Mouse (Mus musculus) embryonic facial prominence, embryonic 12.5 days (tissue): ENCODE measurements around the gene Cd9. TPM values are rescaled to one million over a fixed set of nuclear protein-coding genes. Genes with fewer than 3 reads are reported as not detected.
A peak's percentile ranks its signal among the peaks of the same experiment; 100 is the strongest.

Source experiments
- ATAC-seq: fragments of 200-750 bp; cut with Nextera tagmentation; 2 replicates; pipeline ENCODE4 v1.8.0; 2017; ENCODE audit not compliant: insufficient number of reproducible peaks, insufficient read depth, low FRiP score, low TSS enrichment
- H3K27ac ChIP-seq: fragments of 300-500 bp; sonication (generic); 2 replicates; pipeline ENCODE4 v1.5.1; 2016; ENCODE audit warnings: mild to moderate bottlenecking
- H3K27me3 ChIP-seq: fragments of 300-500 bp; sonication (generic); 2 replicates; pipeline ENCODE4 v1.6.1; 2016; ENCODE audit warnings: mild to moderate bottlenecking, moderate library complexity
- H3K36me3 ChIP-seq: fragments of 300-500 bp; sonication (generic); 2 replicates; pipeline ENCODE4 v1.6.1; 2016; ENCODE audit warnings: mild to moderate bottlenecking
- H3K4me1 ChIP-seq: fragments of 300-500 bp; sonication (generic); 2 replicates; pipeline ENCODE4 v1.6.1; 2016
- H3K4me2 ChIP-seq: fragments of 300-500 bp; sonication (generic); replicated peaks from 2 replicates; pipeline ENCODE4 v1.6.1; 2016; ENCODE audit warnings: mild to moderate bottlenecking, moderate library complexity
- H3K4me3 ChIP-seq: fragments of 300-500 bp; sonication (generic); 2 replicates; pipeline ENCODE4 v1.5.1; 2016; ENCODE audit warnings: mild to moderate bottlenecking
- H3K9ac ChIP-seq: fragments of 300-500 bp; sonication (generic); 2 replicates; pipeline ENCODE4 v1.6.1; 2016; ENCODE audit warnings: mild to moderate bottlenecking, moderate library complexity
- H3K9me3 ChIP-seq: fragments of 300-500 bp; sonication (generic); 2 replicates; pipeline ENCODE4 v1.6.1; 2016; ENCODE audit warnings: mild to moderate bottlenecking, moderate library complexity
- WGBS: fragments of 180-500 bp; shearing (Covaris S2); methylation state at CpG from one replicate; pipeline ENCODE4 v1.1.7; 2016; 5-methylcytosine and 5-hydroxymethylcytosine counted together
- polyA plus RNA-seq: library from polyadenylated mRNA; unstranded; fragments of >200 nt; fragmentation: Nextera tagmentation; extraction: Ambion mirVana; gene quantifications from 2 replicates; pipeline ENCODE4 v1.2.1, GENCODE M21; 2016

Gene Cd9
- polyA plus RNA-seq, 1 experiment from 2014 or later = 72.0 TPM

DNA sequence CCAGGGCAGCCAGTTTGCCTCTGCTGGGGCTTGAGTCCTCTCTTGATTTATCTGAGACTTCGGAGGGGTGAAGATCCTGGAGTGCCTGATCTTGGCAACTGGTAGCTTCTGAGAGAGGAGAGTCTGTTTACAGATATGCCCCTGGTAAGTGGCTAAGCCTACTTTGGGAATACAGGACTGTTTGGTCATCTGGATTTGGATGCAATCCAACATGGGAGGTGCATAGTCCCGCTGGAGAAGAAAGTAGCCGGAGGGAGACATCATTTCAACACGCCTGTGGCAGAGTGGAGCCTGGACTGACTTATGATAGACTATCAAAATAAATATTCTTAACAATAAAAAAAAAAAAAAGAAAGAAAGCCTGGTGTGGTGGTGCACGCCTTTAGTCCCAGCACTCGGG is 64.8 kb downstream of the Cd9 start:
- H3K9ac ChIP-seq = no peak overlapping the region
- ATAC-seq = no peak
- H3K27me3 ChIP-seq = no peaks in the 10 kb centered on the region
- H3K9me3 ChIP-seq = no peaks in the 10 kb centered on the region
- H3K4me1 ChIP-seq = peaks cover 16% of the 10 kb centered on the region
- H3K27ac ChIP-seq = no peak overlapping the region
- no peak overlapping the region for H3K4me2 ChIP-seq
- no peaks in the 10 kb centered on the region for H3K36me3 ChIP-seq
- 84% methylated on average over 6 of the region's 6 CpGs for WGBS
- H3K4me3 ChIP-seq = no peak overlapping the region

DNA sequence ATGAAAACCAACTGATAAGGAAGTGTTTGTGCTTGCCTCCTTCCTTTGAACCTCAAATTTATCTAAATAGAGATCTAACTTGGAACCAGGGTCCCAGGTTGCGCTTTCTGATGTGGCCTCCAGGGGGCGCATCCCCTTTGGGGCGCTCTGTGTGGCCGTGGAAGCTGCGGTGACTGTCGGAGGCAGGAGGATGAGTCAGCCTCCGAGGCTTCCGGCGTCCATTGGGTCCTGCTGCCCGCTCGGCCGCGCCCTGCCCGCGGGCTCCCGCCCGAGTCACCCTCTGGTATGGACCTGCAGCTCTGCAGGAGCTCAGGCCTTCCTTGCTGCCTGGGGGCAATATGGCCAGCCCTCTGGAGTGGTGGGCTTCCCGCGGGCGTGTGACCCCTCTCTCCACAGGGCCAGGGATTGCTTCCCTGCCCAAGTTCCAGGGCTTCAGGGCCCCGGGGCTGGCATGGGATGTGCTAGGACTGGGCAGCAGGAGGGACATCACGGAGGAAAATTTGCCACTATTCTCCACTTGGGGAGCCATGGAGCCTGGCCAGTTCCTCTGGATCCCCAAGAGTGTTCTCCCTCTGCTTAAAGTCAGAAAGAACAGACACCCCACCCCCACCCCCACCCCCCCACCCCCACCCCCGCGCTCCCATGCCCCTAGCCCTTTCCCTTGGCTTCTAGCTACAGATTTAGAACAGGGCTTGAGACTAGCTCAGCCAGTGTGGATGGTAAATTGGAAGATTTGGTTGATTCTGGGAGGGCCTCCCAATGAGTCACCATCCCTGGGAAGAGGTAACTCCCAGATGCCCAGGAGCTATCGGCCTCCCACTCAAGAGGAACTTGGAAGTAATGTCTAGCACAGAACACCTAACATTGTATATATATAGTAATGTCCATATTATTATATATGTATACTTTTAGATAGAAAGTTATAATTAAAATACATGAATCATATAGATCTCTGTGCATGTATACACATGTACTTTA is 67.9 kb downstream of the Cd9 start:
- Histone ChIP-seq H3K9ac (peak overlapping the region; percentile 59), H3K4me1 (peaks cover 24% of the 10 kb centered on the region), H3K27me3 (no peaks in the 10 kb centered on the region), H3K36me3 (no peaks in the 10 kb centered on the region), H3K27ac (no peak overlapping the region), H3K4me3 (peak overlapping the region; percentile 43), H3K4me2 (peak overlapping the region; percentile 85), H3K9me3 (no peaks in the 10 kb centered on the region)
- WGBS = 3% methylated on average over 25 of the region's 25 CpGs
- ATAC-seq = peak; percentile 73

DNA sequence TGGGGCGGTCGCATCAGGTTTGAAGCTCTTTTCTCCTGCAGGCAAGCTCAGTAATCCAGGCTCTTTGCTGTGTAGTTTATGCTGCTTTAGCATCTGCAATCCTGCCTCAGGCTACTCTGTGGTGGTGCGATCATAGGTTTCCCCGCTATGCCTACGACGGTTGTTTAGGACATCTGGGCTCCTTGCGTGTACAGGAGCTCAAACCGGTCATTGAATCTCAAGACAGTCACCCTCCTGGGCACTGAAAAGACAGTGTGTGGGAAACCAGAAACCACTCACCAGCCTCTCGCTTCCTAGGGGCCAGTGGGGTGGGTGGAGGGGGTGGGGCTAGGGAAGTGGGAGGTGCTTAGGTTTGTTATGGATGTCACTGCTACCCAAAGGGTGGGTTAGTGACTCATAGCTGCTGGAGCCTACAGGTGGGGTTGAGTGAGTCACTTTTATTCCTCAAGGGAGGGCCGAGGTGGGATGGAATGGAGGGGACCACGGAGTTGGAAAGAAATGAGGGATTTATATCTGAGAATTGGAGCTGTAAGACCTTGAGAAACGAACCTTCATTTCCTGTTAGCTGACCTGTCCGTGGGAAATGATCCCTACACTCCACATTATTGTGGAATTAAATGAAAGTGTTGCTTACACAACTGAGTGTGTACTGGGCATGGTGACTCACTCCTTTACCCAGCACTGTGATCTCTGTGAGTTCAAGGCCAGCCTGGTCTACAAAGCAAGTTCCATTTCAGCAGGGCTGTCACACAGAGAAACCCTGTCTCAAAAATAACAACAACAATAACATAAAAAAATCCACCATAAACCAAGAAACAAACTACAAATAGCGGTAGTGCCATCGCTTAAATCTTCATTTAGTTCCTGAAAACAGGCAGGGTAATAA is 69.1 kb downstream of the Cd9 start:
- peaks cover 20% of the 10 kb centered on the region for H3K4me1 ChIP-seq
- 41% methylated on average over 15 of the region's 15 CpGs for WGBS

DNA sequence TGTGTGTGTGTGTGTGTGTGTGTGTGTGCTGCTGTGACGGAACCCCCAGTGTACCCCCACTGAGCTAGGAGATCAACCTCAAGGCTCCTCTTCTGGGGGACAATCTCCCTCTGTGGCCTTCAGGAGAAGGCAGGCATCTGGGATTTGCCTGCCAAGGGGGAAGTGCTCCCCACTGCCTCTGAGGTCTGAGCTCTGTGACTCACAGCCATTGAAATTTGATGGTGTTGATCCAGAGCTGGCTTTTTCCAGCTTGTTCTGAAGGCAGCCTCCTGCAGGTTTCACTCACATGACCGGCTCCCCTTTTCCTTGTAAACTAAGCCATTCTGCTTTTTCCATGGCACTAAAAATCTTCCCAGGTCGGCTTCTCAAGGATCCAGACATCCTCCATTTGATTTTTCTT is 70.4 kb downstream of the Cd9 start:
- H3K4me1 ChIP-seq = peaks cover 17% of the 10 kb centered on the region

More for the DNA sequence above, 69.1 kb downstream of the Cd9 start:
- H3K4me2 ChIP-seq = no peak overlapping the region
- no peaks in the 10 kb centered on the region for H3K36me3 ChIP-seq
- H3K9me3 ChIP-seq = no peaks in the 10 kb centered on the region
- H3K4me3 ChIP-seq = no peak overlapping the region
- no peak overlapping the region for H3K9ac ChIP-seq
- H3K27me3 ChIP-seq = no peaks in the 10 kb centered on the region
- no peak overlapping the region for H3K27ac ChIP-seq
- ATAC-seq = no peak

DNA sequence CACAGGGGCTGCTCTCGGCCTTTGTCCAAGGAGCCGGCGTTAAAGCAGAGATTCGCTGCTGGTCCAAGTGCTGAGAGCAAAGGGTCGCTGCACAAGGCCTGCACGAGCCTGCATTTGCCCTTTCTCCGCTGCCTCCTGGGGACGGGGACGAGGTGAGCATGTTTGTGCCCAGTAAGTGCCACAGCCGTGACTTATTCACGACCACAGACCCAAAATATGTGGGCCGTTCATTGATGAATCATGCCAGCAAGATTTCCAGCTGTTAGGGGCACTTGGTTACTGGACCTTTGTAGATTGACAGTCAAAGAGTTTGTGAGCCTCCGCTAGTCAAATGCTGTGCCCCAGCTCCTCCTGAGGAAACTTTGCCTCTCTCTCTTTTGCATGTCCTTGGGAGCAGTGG is 71.1 kb downstream of the Cd9 start:
- Histone ChIP-seq H3K4me3 (no peak overlapping the region), H3K27me3 (no peaks in the 10 kb centered on the region), H3K27ac (no peak overlapping the region), H3K4me2 (no peak overlapping the region), H3K36me3 (no peaks in the 10 kb centered on the region), H3K9ac (no peak overlapping the region), H3K9me3 (no peaks in the 10 kb centered on the region), H3K4me1 (peaks cover 17% of the 10 kb centered on the region)
- no peak for ATAC-seq
- 45% methylated on average over 13 of the region's 13 CpGs for WGBS

More for the DNA sequence above, 70.4 kb downstream of the Cd9 start:
- Histone ChIP-seq H3K27ac (no peak overlapping the region; the same call in 1 of the 2 replicates), H3K27me3 (no peaks in the 10 kb centered on the region), H3K9me3 (no peaks in the 10 kb centered on the region), H3K4me3 (no peak overlapping the region), H3K9ac (no peak overlapping the region), H3K4me2 (no peak overlapping the region), H3K36me3 (no peaks in the 10 kb centered on the region)
- 73% methylated on average over 3 of the region's 3 CpGs for WGBS
- no peak for ATAC-seq

DNA sequence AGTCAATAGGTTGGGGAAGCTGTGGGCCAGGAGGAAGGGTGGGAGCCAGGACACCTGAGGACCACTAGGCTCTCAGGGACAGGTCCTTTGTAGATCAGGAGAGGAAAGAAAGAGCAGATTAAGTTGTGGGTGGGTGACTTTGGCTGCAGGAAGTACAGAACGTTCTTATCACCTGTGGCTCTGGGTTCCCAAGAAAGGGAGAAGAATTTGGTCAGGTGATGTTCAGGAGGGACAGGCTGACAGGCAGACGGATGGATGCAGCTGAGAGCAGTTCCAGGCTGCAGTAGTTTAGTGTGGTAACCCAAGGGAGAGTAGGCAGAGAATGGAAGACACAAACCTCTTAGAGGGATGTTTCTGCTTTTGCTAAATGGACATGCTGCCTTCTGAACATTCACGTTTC is 71.5 kb downstream of the Cd9 start:
- 52% methylated on average over 3 of the region's 3 CpGs for WGBS
- Histone ChIP-seq H3K4me3 (no peak overlapping the region), H3K9ac (no peak overlapping the region), H3K27me3 (0 out of 2 replicates have a peak, but pooled peaks cover under 1% of the 10 kb centered on the region), H3K4me2 (peak overlapping the region; percentile 38), H3K36me3 (no peaks in the 10 kb centered on the region), H3K9me3 (no peaks in the 10 kb centered on the region), H3K4me1 (peaks cover 17% of the 10 kb centered on the region), H3K27ac (no peak overlapping the region)
- no peak for ATAC-seq

DNA sequence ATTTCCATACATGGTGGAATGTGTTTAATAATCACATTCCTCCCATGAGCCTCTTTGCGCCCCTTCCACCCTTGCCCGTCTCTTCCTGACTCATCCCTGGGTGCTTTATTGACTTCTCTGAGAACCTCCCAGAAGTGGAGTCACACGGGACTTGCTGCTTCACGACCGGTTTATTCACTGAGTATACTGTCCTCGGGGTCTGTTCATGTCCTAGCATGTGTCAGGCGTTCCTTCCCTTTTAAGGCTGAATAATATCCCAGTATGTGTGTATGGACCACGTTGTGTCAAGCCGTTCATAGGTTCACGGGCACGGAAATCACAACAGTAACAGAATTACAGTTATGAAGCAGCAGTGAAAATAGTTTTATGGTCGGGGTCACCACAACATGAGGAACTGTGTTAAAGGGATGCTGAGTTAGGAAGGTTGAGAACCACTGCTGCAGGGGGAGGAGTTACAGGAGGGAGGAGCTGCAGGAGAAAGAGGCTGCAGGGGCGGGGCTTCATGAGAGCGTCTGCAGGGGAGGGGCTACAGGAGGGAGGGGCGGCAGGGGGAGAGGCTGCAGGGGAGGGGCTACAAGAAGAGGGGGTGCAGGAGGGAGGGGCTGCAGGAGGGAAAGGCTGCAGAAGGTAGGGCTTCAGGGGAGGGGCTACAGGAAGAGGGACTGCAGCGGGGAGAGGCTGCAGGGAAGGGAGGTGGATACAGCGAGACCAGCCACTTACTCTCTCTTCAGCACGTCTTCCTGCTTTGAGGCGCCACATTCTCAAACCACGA is 72.4 kb downstream of the Cd9 start:
- H3K27ac ChIP-seq = no peak overlapping the region
- ATAC-seq = peak; percentile 31; the same call in 1 of the 2 replicates
- H3K4me3 ChIP-seq = no peak overlapping the region
- H3K36me3 ChIP-seq = no peaks in the 10 kb centered on the region
- WGBS = 21% methylated on average over 20 of the region's 20 CpGs
- 0 out of 2 replicates have a peak, but pooled peaks cover 4% of the 10 kb centered on the region for H3K27me3 ChIP-seq
- peaks cover 17% of the 10 kb centered on the region for H3K4me1 ChIP-seq
- H3K9me3 ChIP-seq = no peaks in the 10 kb centered on the region
- H3K9ac ChIP-seq = no peak overlapping the region
- H3K4me2 ChIP-seq = peak overlapping the region; percentile 38

DNA sequence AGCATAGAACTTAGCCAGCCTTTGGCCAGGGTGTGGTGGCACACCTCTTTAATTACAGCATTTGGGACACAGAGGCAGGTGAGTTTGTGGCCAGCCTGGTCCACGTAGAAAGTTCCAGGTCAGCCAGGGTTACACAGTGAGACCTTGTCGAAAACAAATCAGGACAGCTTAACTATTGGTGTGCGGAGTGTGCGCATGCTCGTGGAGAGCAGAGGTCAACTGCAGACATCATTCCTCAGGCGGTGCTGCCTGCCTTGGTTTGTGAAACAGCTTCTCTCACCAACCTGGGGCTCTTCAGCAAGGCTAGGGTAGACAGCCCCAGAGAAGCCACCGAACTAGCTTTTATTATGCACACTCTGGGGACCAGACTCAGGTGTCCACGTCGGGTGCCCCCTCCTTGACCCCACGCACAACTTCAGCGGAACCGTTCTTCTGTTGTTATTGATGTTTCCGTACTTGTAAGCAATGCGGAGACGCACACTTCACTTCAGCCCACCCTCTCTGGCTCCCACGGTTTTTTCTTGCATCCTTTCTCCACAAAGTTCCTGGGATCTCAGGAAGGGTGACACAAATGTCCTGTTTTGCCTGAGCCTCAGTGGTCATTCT is 74.0 kb downstream of the Cd9 start:
- Histone ChIP-seq H3K36me3 (no peaks in the 10 kb centered on the region), H3K27ac (no peak overlapping the region), H3K27me3 (0 out of 2 replicates have a peak, but pooled peaks cover 4% of the 10 kb centered on the region), H3K4me3 (no peak overlapping the region), H3K4me1 (peaks cover 13% of the 10 kb centered on the region), H3K4me2 (no peak overlapping the region), H3K9ac (no peak overlapping the region), H3K9me3 (no peaks in the 10 kb centered on the region)
- WGBS = 70% methylated on average over 16 of the region's 16 CpGs
- ATAC-seq = no peak

DNA sequence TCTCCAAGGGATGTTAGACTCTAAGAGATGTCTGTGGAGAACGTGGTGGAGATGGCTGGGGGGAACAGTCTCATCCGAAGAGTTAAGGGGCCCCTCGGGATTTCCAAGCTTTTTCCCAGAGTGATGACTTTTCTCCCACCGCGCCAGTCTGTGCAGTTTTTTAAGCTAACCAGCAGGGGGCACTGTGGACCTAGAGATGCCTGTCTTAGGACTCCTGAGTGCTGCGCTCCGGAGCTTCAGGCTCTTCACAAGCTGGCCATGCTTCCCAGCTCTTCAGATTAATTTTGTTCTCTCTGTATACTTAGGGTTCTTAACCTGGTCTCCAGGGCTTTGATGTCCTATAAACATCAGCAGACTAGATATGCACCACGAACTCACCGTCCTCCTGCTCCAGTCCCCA is 75.8 kb downstream of the Cd9 start:
- Histone ChIP-seq H3K27ac (no peak overlapping the region), H3K36me3 (no peaks in the 10 kb centered on the region), H3K4me2 (no peak overlapping the region), H3K9ac (no peak overlapping the region), H3K27me3 (0 out of 2 replicates have a peak, but pooled peaks cover 4% of the 10 kb centered on the region), H3K4me1 (peaks cover 8% of the 10 kb centered on the region; the same call in 1 of the 2 replicates), H3K4me3 (no peak overlapping the region), H3K9me3 (no peaks in the 10 kb centered on the region)
- 13% methylated on average over 9 of the region's 9 CpGs for WGBS
- 0 out of 2 replicates have a peak, but pooled peaks have one; percentile 47 for ATAC-seq

DNA sequence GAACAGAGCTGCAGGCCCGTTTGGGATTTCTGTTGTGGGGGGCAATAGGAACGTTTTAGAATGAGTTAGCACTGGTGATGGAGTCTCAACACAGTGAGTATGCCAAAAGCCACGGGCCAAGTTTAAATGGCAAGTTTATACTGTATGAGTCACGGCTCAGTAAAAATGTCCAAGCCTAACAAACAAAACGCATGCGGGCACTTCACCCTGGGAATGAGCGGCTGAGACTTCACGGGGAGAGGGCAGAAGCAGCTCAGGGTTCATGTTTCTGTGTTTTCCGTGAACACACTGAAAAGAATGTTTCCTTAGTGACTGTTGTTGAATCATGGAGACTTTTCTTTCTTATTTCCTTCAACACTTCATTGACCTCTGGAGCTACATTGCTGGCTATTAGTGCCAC is 81.3 kb downstream of the Cd9 start:
- 66% methylated on average over 9 of the region's 9 CpGs for WGBS
- Histone ChIP-seq H3K4me1 (no peaks in the 10 kb centered on the region), H3K27ac (no peak overlapping the region), H3K36me3 (no peaks in the 10 kb centered on the region), H3K4me3 (no peak overlapping the region), H3K9ac (no peak overlapping the region), H3K4me2 (no peak overlapping the region), H3K9me3 (no peaks in the 10 kb centered on the region), H3K27me3 (0 out of 2 replicates have a peak, but pooled peaks cover 4% of the 10 kb centered on the region)
- no peak for ATAC-seq

DNA sequence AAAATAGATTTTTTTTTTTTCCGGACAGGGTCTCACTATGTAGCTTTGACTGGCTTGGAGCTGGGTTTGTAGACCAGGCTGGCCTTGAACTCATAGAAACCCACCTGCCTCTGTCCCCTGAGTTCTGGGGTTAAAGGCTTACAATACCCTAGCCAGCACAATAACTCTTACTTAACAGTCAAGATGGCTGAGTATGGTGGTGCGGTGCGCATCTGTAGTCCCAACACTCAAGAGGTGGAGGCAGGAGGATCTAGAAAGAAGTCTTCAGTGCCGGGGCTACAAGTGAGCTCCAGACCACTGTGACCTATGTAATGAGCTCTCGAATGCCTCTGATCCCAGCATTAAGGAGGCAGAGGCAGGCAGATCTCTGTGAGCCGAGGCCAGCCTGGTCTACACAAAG is 82.9 kb downstream of the Cd9 start:
- H3K9ac ChIP-seq = no peak overlapping the region
- H3K4me3 ChIP-seq = no peak overlapping the region
- no peaks in the 10 kb centered on the region for H3K36me3 ChIP-seq
- H3K4me2 ChIP-seq = no peak overlapping the region
- no peaks in the 10 kb centered on the region for H3K4me1 ChIP-seq
- H3K9me3 ChIP-seq = no peaks in the 10 kb centered on the region
- no peaks in the 10 kb centered on the region for H3K27me3 ChIP-seq
- no peak for ATAC-seq
- H3K27ac ChIP-seq = no peak overlapping the region
- WGBS = 90% methylated on average over 6 of the region's 6 CpGs
